Mouse (Mus musculus): Measurements from ENCODE around the gene Cep55.

Gene Cep55

GRCm38 (mm10) chr19:38054720-38055192 lies at the start of gene Cep55:
Gene Cep55, plus strand, starts transcription at chr19:38055011.
- DNase-seq: peak; percentile 94

GRCm38 (mm10) chr19:38011379-38011778 lies 43.4 kb upstream of the Cep55 start:
- DNase-seq: no peak

GRCm38 (mm10) chr19:38014443-38014842 lies 40.4 kb upstream of the Cep55 start:
- DNase-seq: no peak

GRCm38 (mm10) chr19:38015180-38015872 lies 39.5 kb upstream of the Cep55 start:
- peak; percentile 39 for DNase-seq

GRCm38 (mm10) chr19:38015873-38016254 lies 38.9 kb upstream of the Cep55 start:
- DNase-seq: no peak

GRCm38 (mm10) chr19:38022710-38023109 lies 32.1 kb upstream of the Cep55 start:
- DNase-seq: no peak

- DNase-seq: no peak
Observed at GRCm38 (mm10) chr19:38023603-38024002, 31.2 kb upstream of the Cep55 start.

- DNase-seq: peak; percentile 18
Observed at GRCm38 (mm10) chr19:38025254-38026041, 29.4 kb upstream of the Cep55 start.

- DNase-seq: no peak
Observed at GRCm38 (mm10) chr19:38026211-38026624, 28.6 kb upstream of the Cep55 start.

GRCm38 (mm10) chr19:38027389-38027788 lies 27.4 kb upstream of the Cep55 start:
- DNase-seq: no peak

GRCm38 (mm10) chr19:38027881-38028521 lies 26.8 kb upstream of the Cep55 start:
- peak; percentile 25 for DNase-seq

- DNase-seq: no peak
Observed at GRCm38 (mm10) chr19:38029292-38029691, 25.5 kb upstream of the Cep55 start.

GRCm38 (mm10) chr19:38029871-38030270 lies 24.9 kb upstream of the Cep55 start:
- no peak for DNase-seq

- DNase-seq: peak; percentile 35
Observed at GRCm38 (mm10) chr19:38030673-38031137, 24.1 kb upstream of the Cep55 start.

- DNase-seq: no peak
Observed at GRCm38 (mm10) chr19:38031144-38031543, 23.7 kb upstream of the Cep55 start.

GRCm38 (mm10) chr19:38032993-38033734 lies 21.6 kb upstream of the Cep55 start:
- DNase-seq: no peak

- no peak for DNase-seq
Observed at GRCm38 (mm10) chr19:38033735-38034057, 21.1 kb upstream of the Cep55 start.

GRCm38 (mm10) chr19:38034696-38035095 lies 20.1 kb upstream of the Cep55 start:
- DNase-seq: no peak

GRCm38 (mm10) chr19:38035766-38036165 lies 19.0 kb upstream of the Cep55 start:
- no peak for DNase-seq

- DNase-seq: no peak
Observed at GRCm38 (mm10) chr19:38038267-38038666, 16.5 kb upstream of the Cep55 start.

- no peak for DNase-seq
Observed at GRCm38 (mm10) chr19:38042261-38042722, 12.5 kb upstream of the Cep55 start.

GRCm38 (mm10) chr19:38043281-38043981 lies 11.4 kb upstream of the Cep55 start, which contains the start of gene Myof:
Gene Myof, minus strand, starts transcription at chr19:38043577.
- DNase-seq: peak; percentile 46
